Mouse (Mus musculus) olfactory bulb, adult 2 months (tissue): ENCODE data around the gene Cep63.

Source experiments
- CTCF ChIP-seq: fragments of 200-500 bp; IDR thresholded peaks from 2 replicates; pipeline ENCODE4 v1.5.1; 2012; ENCODE audit warnings: low read depth, mild to moderate bottlenecking, low read length, moderate library complexity; ENCODE audit not compliant: insufficient read depth
- POLR2A ChIP-seq: fragments of 200-500 bp; IDR thresholded peaks from 2 replicates; pipeline ENCODE4 v1.6.1; 2012; ENCODE audit warnings: mild to moderate bottlenecking, low read depth, low read length, moderate library complexity; ENCODE audit not compliant: insufficient read depth

DNA sequence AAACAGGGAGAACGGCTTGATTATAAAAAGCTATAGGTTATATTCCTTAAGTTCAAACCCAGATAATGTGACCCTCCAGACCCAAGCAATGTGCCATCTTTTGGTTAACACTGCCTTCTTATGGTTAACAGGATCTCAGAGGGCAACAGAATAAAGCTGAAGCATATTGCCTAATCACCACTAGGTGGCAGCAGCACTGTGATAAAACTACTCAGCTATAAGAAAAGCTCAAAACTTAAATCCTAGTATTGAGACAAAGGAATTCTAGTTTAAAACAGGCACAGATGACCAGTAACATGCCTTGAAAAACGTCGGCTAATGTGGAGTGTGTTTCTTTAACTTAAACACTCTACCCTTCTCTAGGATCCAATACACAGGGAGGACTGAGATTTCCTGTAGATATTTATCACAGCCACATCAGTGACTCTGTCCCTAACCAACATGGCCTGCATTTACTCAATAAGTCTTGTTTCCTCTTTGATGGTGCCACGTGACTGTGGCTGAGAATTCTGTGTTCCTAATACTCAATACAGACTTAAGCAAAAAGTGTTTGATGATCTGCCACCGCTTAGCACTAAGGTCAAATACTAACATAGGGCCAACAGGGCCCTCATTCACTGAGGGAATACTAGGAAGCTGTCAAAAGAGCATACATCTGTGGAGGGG, 4.0 kb downstream of the Cep63 start:
- no peak for TF ChIP-seq CTCF
- TF ChIP-seq POLR2A, result no peak
